Mouse (Mus musculus): Measurements from ENCODE around the gene Raph1. TPM values are rescaled to one million over a fixed set of nuclear protein-coding genes. Genes with fewer than 3 reads are reported as not detected.

The Raph1 gene
- polyA plus RNA-seq (2015; fragmentation: Nextera tagmentation; extraction: Ambion mirVana), result 22.0 and 22.4 TPM in 2 replicates

DNA sequence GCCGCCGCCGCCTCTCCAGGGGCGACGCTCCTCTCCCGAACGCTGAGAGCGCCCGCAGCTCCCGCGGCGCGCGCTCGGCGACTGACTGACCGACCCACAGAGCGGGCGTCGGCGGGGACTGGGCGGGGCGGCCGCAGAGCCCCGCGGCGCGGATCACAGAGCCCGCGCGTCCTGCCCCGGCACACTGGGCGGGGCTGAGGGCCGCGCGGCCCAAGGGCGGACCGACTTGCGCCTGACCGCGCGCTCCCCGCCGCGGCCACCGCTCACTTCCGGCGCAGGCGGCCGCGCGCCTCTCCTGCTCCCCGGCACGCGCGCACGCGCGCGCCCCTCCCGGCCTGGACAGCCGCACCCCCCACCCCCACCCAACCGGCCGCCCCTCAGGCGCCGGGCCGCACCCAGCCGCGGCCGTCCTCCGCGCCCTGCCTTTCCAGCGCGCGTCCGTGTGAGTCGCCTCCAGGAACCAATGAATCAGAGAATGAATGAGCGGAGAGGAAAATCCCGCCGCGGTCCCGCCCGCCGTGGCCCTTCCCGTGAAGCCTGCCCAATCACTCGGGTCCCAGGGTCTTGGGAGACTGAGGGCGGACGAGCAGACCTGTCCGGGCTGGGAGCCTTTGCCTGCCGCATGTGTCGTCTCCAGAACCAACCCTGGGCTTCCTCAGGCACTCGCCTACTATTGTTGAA is at the start of gene Raph1:
Gene Raph1, minus strand, starts transcription at position 474 of the 681 bp plus-strand sequence.
- H3K4me2 ChIP-seq (ENCODE audit: low read length), result peak within 1 kb of the TSS; percentile 57
- no peaks in the 10 kb centered on the region for H3K36me3 ChIP-seq (ENCODE audit: control insufficient read depth, insufficient read depth, low read length)
- H3K4me3 ChIP-seq (ENCODE audit: low read length), result peak within 1 kb of the TSS; percentile 100
- peak; percentile 98 for ATAC-seq
- H3K4me1 ChIP-seq (ENCODE audit: control insufficient read depth, insufficient read depth, low read depth, low read length), result peaks cover 12% of the 10 kb centered on the region
- under 1% methylated on average over 62 of the region's 92 CpGs for WGBS
- peak within 1 kb of the TSS; percentile 99 for H3K27ac ChIP-seq (ENCODE audit: low read depth, low read length)
- H3K9me3 ChIP-seq (ENCODE audit: control insufficient read depth, low read length), result no peaks in the 10 kb centered on the region
- H3K9ac ChIP-seq (ENCODE audit: low read depth, low read length), result peak within 1 kb of the TSS; percentile 96
- no peaks in the 10 kb centered on the region for H3K27me3 ChIP-seq (replicated peaks; ENCODE audit: control insufficient read depth, insufficient read depth, low read length)

DNA sequence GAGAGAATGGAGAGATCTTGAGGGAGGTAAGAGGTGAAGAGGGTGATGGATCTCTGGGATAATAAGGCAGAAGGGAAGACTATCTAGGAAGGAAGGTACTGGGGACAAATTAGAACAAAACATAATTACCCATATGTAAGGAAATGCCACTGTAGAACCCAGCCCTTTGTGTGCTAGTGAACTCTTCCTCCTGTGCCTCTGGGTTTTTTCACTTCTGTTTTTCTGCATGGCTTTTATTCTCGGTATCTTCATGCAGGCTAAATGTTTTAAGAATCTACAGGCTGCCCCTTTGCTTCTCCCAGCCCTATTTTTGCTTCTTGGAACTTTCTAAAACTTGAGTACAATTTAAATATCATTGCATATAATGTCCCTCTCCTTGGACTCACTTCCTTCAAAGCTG is 48.8 kb upstream of the Raph1 start:
- no peak for ATAC-seq
- H3K36me3 ChIP-seq (ENCODE audit: control insufficient read depth, insufficient read depth, low read length), result no peaks in the 10 kb centered on the region
- no peak overlapping the region for H3K27ac ChIP-seq (ENCODE audit: low read depth, low read length)
- WGBS, result 76% methylated on average over 1 of the region's 1 CpGs
- no peak overlapping the region for H3K4me3 ChIP-seq (ENCODE audit: low read length)
- no peaks in the 10 kb centered on the region for H3K4me1 ChIP-seq (ENCODE audit: control insufficient read depth, insufficient read depth, low read depth, low read length)
- no peaks in the 10 kb centered on the region for H3K9me3 ChIP-seq (ENCODE audit: control insufficient read depth, low read length)
- H3K27me3 ChIP-seq (replicated peaks; ENCODE audit: control insufficient read depth, insufficient read depth, low read length), result no peaks in the 10 kb centered on the region
- no peak overlapping the region for H3K9ac ChIP-seq (ENCODE audit: low read depth, low read length)
- no peak overlapping the region for H3K4me2 ChIP-seq (ENCODE audit: low read length)

DNA sequence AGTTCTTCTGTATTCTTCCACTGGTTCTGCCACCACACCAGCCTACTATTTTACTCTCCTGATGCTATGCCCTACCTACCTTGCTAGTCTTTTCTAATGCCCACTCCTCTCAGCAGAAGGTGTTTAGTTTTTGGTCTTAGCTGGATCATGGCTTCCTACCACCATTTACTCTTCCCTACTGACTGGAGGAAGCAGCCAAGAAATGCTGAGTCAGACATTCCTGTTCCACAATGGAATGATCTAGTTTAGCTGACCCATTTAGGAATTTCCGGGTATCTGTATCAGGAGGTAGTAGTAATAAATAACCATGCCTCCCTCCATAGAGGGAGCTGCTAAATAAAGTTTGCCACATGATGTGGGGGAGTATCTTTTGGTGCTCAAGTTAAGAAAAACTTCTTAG is 48.0 kb upstream of the Raph1 start:
- WGBS, result 76% methylated on average over 1 of the region's 1 CpGs
- Histone ChIP-seq H3K9me3 (ENCODE audit: control insufficient read depth, low read length) (no peaks in the 10 kb centered on the region), H3K4me3 (ENCODE audit: low read length) (no peak overlapping the region), H3K27ac (ENCODE audit: low read depth, low read length) (no peak overlapping the region), H3K36me3 (ENCODE audit: control insufficient read depth, insufficient read depth, low read length) (no peaks in the 10 kb centered on the region), H3K27me3 (replicated peaks; ENCODE audit: control insufficient read depth, insufficient read depth, low read length) (no peaks in the 10 kb centered on the region), H3K4me1 (ENCODE audit: control insufficient read depth, insufficient read depth, low read depth, low read length) (no peaks in the 10 kb centered on the region), H3K9ac (ENCODE audit: low read depth, low read length) (no peak overlapping the region), H3K4me2 (ENCODE audit: low read length) (no peak overlapping the region)
- no peak for ATAC-seq

DNA sequence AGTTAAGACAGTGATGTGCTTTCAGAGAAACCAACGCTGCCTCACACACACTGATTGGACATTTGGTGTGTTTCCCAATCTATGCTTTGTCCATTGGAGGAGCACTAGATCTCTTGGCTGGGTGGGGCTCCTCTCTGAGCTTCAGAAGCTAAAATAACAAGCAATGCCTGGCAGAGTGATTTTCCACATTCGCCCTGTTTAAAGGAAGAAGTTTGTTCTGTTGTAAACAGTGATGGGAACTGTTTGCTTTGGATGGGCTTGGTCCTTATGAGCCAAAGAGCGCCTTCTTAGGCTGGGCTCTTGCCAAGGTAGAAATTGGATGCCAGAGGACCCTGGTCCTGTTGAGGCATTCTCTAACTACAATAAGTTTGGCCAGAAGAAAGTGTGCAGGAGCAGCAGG is 45.1 kb upstream of the Raph1 start:
- 86% methylated on average over 3 of the region's 3 CpGs for WGBS
- no peaks in the 10 kb centered on the region for H3K27me3 ChIP-seq (replicated peaks; ENCODE audit: control insufficient read depth, insufficient read depth, low read length)
- no peak overlapping the region for H3K4me2 ChIP-seq (ENCODE audit: low read length)
- no peaks in the 10 kb centered on the region for H3K9me3 ChIP-seq (ENCODE audit: control insufficient read depth, low read length)
- no peaks in the 10 kb centered on the region for H3K36me3 ChIP-seq (ENCODE audit: control insufficient read depth, insufficient read depth, low read length)
- ATAC-seq, result no peak
- H3K4me1 ChIP-seq (ENCODE audit: control insufficient read depth, insufficient read depth, low read depth, low read length), result no peaks in the 10 kb centered on the region
- no peak overlapping the region for H3K9ac ChIP-seq (ENCODE audit: low read depth, low read length)
- H3K4me3 ChIP-seq (ENCODE audit: low read length), result no peak overlapping the region
- H3K27ac ChIP-seq (ENCODE audit: low read depth, low read length), result no peak overlapping the region

DNA sequence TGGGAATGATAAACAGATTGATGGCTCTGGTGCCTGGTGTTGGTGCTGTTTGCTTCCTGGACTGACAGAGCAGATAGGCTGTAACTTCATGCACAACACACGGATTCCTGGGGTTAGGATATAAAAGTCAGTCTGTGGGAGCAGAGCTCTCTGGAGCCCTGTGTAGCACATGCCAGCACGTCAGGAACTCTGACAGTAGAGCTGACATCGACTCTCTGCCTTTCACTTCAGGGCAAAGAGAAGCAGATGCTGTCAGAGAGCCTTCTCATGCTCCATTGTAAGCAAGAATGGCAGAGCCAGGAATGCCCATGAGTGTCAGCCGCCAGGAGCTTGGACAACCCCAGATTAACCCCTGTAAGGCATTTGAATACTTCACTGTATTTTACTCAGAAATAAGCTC is 43.7 kb upstream of the Raph1 start:
- H3K27me3 ChIP-seq (replicated peaks; ENCODE audit: control insufficient read depth, insufficient read depth, low read length), result no peaks in the 10 kb centered on the region
- no peaks in the 10 kb centered on the region for H3K4me1 ChIP-seq (ENCODE audit: control insufficient read depth, insufficient read depth, low read depth, low read length)
- no peak for ATAC-seq
- H3K9ac ChIP-seq (ENCODE audit: low read depth, low read length), result no peak overlapping the region
- 56% methylated on average over 4 of the region's 4 CpGs for WGBS
- H3K4me2 ChIP-seq (ENCODE audit: low read length), result no peak overlapping the region
- no peaks in the 10 kb centered on the region for H3K9me3 ChIP-seq (ENCODE audit: control insufficient read depth, low read length)
- no peaks in the 10 kb centered on the region for H3K36me3 ChIP-seq (ENCODE audit: control insufficient read depth, insufficient read depth, low read length)
- no peak overlapping the region for H3K27ac ChIP-seq (ENCODE audit: low read depth, low read length)
- no peak overlapping the region for H3K4me3 ChIP-seq (ENCODE audit: low read length)

GRCm38 (mm10) chr1:60609011-60609775 is 42.3 kb upstream of the Raph1 start:
- Histone ChIP-seq H3K36me3 (ENCODE audit: control insufficient read depth, insufficient read depth, low read length) (no peaks in the 10 kb centered on the region), H3K9me3 (ENCODE audit: control insufficient read depth, low read length) (no peaks in the 10 kb centered on the region), H3K27me3 (replicated peaks; ENCODE audit: control insufficient read depth, insufficient read depth, low read length) (no peaks in the 10 kb centered on the region), H3K4me1 (ENCODE audit: control insufficient read depth, insufficient read depth, low read depth, low read length) (no peaks in the 10 kb centered on the region), H3K4me3 (ENCODE audit: low read length) (no peak overlapping the region), H3K9ac (ENCODE audit: low read depth, low read length) (no peak overlapping the region), H3K4me2 (ENCODE audit: low read length) (no peak overlapping the region), H3K27ac (ENCODE audit: low read depth, low read length) (no peak overlapping the region)
- 89% methylated on average over 8 of the region's 8 CpGs for WGBS
- no peak for ATAC-seq

DNA sequence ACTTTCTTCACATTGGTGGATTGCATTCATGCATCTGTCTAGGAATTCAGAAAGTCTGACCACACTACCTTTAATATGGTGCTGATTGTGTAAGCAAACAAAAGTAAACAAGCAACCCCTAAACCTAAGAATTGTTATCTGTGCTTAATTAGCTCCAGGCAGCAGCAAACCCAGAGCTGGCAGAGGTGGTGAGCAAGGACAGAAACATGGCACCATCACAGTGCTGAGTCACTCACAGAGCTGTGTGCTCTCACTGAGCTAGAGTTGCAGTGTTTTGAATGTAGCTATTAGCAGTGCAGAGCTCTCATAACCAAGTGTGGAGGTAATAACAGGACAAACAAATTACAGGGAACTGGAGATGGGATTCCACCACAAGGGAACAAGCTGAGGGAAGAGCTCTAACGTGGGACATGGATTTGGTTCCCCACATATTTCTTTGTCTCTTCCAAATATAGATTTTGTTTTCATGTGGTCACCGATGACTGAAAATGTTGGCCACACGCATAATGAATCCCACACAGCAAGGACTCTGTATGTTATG is 37.6 kb upstream of the Raph1 start:
- ATAC-seq, result no peak
- no peak overlapping the region for H3K27ac ChIP-seq (ENCODE audit: low read depth, low read length)
- WGBS, result 90% methylated on average over 3 of the region's 3 CpGs

DNA sequence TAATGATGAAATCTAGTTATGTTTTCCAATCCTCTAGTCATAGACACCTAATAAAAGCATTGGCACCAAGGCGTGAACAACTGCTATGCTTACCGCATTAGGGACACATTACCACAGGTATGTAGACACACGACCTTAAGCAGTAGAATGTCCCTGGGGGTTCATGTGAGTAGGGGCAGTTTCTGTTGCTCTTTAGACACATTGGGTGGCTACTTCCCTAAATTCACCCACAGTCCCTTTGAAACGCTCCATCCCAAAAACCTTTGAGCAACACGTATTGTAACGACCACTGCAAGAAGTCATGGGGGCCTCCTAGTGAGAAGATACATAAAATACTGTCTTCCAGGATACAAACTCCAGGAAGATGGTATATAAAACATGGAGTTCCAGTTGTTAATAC is 33.8 kb upstream of the Raph1 start:
- H3K9me3 ChIP-seq (ENCODE audit: control insufficient read depth, low read length), result no peaks in the 10 kb centered on the region
- H3K27me3 ChIP-seq (replicated peaks; ENCODE audit: control insufficient read depth, insufficient read depth, low read length), result no peaks in the 10 kb centered on the region
- no peak overlapping the region for H3K4me2 ChIP-seq (ENCODE audit: low read length)
- H3K27ac ChIP-seq (ENCODE audit: low read depth, low read length), result no peak overlapping the region
- H3K4me3 ChIP-seq (ENCODE audit: low read length), result no peak overlapping the region
- H3K4me1 ChIP-seq (ENCODE audit: control insufficient read depth, insufficient read depth, low read depth, low read length), result no peaks in the 10 kb centered on the region
- ATAC-seq, result no peak
- H3K36me3 ChIP-seq (ENCODE audit: control insufficient read depth, insufficient read depth, low read length), result no peaks in the 10 kb centered on the region
- H3K9ac ChIP-seq (ENCODE audit: low read depth, low read length), result no peak overlapping the region
- 92% methylated on average over 6 of the region's 6 CpGs for WGBS

More for the DNA sequence above, 37.6 kb upstream of the Raph1 start:
- H3K9me3 ChIP-seq (ENCODE audit: control insufficient read depth, low read length), result no peaks in the 10 kb centered on the region
- H3K27me3 ChIP-seq (replicated peaks; ENCODE audit: control insufficient read depth, insufficient read depth, low read length), result no peaks in the 10 kb centered on the region
- no peak overlapping the region for H3K4me2 ChIP-seq (ENCODE audit: low read length)
- no peaks in the 10 kb centered on the region for H3K36me3 ChIP-seq (ENCODE audit: control insufficient read depth, insufficient read depth, low read length)
- no peak overlapping the region for H3K9ac ChIP-seq (ENCODE audit: low read depth, low read length)
- no peaks in the 10 kb centered on the region for H3K4me1 ChIP-seq (ENCODE audit: control insufficient read depth, insufficient read depth, low read depth, low read length)
- no peak overlapping the region for H3K4me3 ChIP-seq (ENCODE audit: low read length)

- no peaks in the 10 kb centered on the region for H3K9me3 ChIP-seq (ENCODE audit: control insufficient read depth, low read length)
- H3K27me3 ChIP-seq (replicated peaks; ENCODE audit: control insufficient read depth, insufficient read depth, low read length), result no peaks in the 10 kb centered on the region
- WGBS, result 91% methylated on average over 3 of the region's 3 CpGs
- no peak overlapping the region for H3K4me3 ChIP-seq (ENCODE audit: low read length)
- ATAC-seq, result no peak
- H3K36me3 ChIP-seq (ENCODE audit: control insufficient read depth, insufficient read depth, low read length), result no peaks in the 10 kb centered on the region
- H3K9ac ChIP-seq (ENCODE audit: low read depth, low read length), result no peak overlapping the region
- no peak overlapping the region for H3K4me2 ChIP-seq (ENCODE audit: low read length)
- H3K27ac ChIP-seq (ENCODE audit: low read depth, low read length), result no peak overlapping the region
- H3K4me1 ChIP-seq (ENCODE audit: control insufficient read depth, insufficient read depth, low read depth, low read length), result no peaks in the 10 kb centered on the region
These were observed 33.0 kb upstream of the Raph1 start for GRCm38 (mm10) chr1:60599926-60600325.

All from hindbrain, embryonic 16.5 days (tissue).